Mouse (Mus musculus) megakaryocyte, embryonic 14.5 days (primary cell): ENCODE measurements at regions not wholly inside any gene's neighbourhood (a gene's known extent, or its start where the extent isn't known, plus 50 kb on each side); places are given as distances from the start of the nearest gene placed in this dataset.

Source experiments
- FLI1 ChIP-seq: IDR thresholded peaks from 2 replicates; pipeline ENCODE4 v1.6.1; 2012; ENCODE audit warnings: low read length, inconsistent platforms, mixed read lengths
- GATA1 ChIP-seq: IDR thresholded peaks from 3 replicates; pipeline ENCODE4 v1.6.1; 2012; ENCODE audit warnings: mixed read lengths, low read length, inconsistent platforms, borderline replicate concordance

DNA sequence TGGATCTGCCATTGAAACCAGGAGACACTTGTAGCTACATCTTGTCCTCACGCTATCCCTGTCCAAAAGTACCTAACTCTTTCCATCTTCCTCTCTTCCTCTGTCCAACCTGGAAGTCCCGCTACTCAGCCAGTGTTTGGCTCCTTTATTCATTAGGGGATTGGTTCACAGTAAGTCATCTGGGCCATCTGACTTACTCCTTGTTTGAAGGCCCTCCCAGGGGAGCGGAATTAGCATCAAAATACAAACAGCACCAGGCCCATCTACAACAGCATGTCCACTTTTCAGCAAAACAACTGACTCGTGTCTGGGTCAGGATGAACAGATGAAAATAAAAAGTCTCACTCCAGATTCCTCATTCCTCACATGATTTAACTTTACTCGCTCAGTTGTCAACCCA lies 559.2 kb upstream of the Gm5415 start:
- no peak for TF ChIP-seq GATA1
- TF ChIP-seq FLI1: no peak
